Mouse (Mus musculus) heart, adult 2 months (tissue): ENCODE data around the gene Gm4303. TPM values are rescaled to one million over a fixed set of nuclear protein-coding genes. Genes with fewer than 3 reads are reported as not detected.
"Not testable (repeated sequence)": the region's sequence is repeated elsewhere in the genome, so short reads cannot be mapped to it uniquely, and the experiment has no call there.

Source experiments
- DNase-seq, 2 experiments: peaks; one replicate each; pipeline ENCODE4 v3.0.0; 2021
- H3K27ac ChIP-seq: fragments of 200-600 bp; 2 replicates; pipeline ENCODE4 v1.8.1; 2022
- H3K27me3 ChIP-seq: fragments of 200-500 bp; 2 replicates; pipeline ENCODE4 v1.6.1; 2012; ENCODE audit warnings: mild to moderate bottlenecking, low read length, inconsistent platforms, mixed read lengths; ENCODE audit not compliant: control insufficient read depth, insufficient read depth
- H3K36me3 ChIP-seq: fragments of 200-500 bp; 2 replicates; pipeline ENCODE4 v1.6.1; 2012; ENCODE audit warnings: low read length, inconsistent platforms; ENCODE audit not compliant: control insufficient read depth, insufficient read depth
- H3K4me1 ChIP-seq: fragments of 200-500 bp; 2 replicates; pipeline ENCODE4 v1.6.1; 2011; ENCODE audit warnings: low read length; ENCODE audit not compliant: control insufficient read depth, insufficient read depth
- H3K4me3 ChIP-seq: fragments of 200-600 bp; 2 replicates; pipeline ENCODE4 v1.8.1; 2022
- H3K79me2 ChIP-seq: fragments of 200-500 bp; replicated peaks from 2 replicates; pipeline ENCODE4 v1.6.1; 2012; ENCODE audit warnings: mild to moderate bottlenecking, inconsistent platforms, low read length, moderate library complexity, mixed read lengths; ENCODE audit not compliant: control insufficient read depth, insufficient read depth
- H3K9ac ChIP-seq: fragments of 200-500 bp; 2 replicates; pipeline ENCODE4 v1.6.1; 2012; ENCODE audit warnings: low read depth, mild to moderate bottlenecking, control low read depth, inconsistent platforms, low read length, mixed read lengths
- CTCF ChIP-seq: fragments of 200-600 bp; IDR thresholded peaks from 2 replicates; pipeline ENCODE4 v1.8.1; 2022; ENCODE audit warnings: antibody characterized with exemption, mild to moderate bottlenecking, moderate library complexity
- EP300 ChIP-seq: fragments of 200-500 bp; IDR thresholded peaks from 2 replicates; pipeline ENCODE4 v1.6.1; 2011; ENCODE audit warnings: low read depth, low read length, control low read depth; ENCODE audit not compliant: insufficient read depth
- POLR2A ChIP-seq: fragments of 200-500 bp; IDR thresholded peaks from 2 replicates; pipeline ENCODE4 v1.6.1; 2011; ENCODE audit warnings: mild to moderate bottlenecking, low read depth, low read length, control low read depth; ENCODE audit not compliant: insufficient read depth
- WGBS: fragments of 180-500 bp; shearing (Covaris S2); methylation state at CpG from one replicate; pipeline ENCODE4 v1.1.7; 2018; 5-methylcytosine and 5-hydroxymethylcytosine counted together
- intact Hi-C: fragments of 180-260 bp; cut with DNase I; formaldehyde crosslinking; loops from one replicate; pipeline ENCODE4 v1.15.1; 2025
- long read RNA-seq: library from polyadenylated mRNA; stranded (forward); transcript quantifications from one replicate; pipeline ENCODE4 v2.0.0, GENCODE M21; 2021
- polyA plus RNA-seq: library from polyadenylated mRNA; depleted of rRNA; stranded (reverse); fragments of >200 nt; gene quantifications from 2 replicates; pipeline ENCODE4 v1.2.3, GENCODE M21; 2012; rRNA removed
- total RNA-seq, 2 experiments: library from RNA; stranded (reverse); gene quantifications; 2 replicates each; pipeline ENCODE4 v1.2.3; 2021

Gene Gm4303
- total RNA-seq = not detected
- not detected in 2 replicates for polyA plus RNA-seq
- long read RNA-seq = 0 reads

DNA sequence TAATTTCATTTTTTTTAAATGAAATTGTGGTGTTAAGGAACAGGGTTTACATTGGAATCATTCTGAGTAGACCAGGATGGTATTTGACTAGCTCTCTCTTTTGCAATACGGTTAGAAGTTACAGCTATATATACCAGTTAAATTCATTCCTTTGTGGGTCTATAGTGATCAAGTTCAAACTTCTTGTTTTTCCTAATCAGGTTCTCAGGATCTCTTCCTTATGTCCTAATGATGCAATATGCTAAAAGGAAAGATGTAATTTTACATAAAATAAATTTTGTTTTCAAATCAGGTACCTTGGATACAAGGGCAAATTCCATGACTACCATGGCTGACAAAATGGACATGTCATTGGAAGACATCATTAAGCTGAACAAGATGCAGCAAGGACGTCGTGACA, at the start of gene Gm4303:
Gm4303 (plus strand) TSS at position 301 of the 400 bp plus-strand sequence.
- H3K27me3 ChIP-seq, H3K27ac ChIP-seq, H3K4me1 ChIP-seq, DNase-seq, H3K79me2 ChIP-seq, H3K36me3 ChIP-seq, H3K4me3 ChIP-seq, H3K9ac ChIP-seq, intact Hi-C loops: not testable (repeated sequence)
- WGBS = no CpG with 5 or more reads among the region's 3 CpGs

DNA sequence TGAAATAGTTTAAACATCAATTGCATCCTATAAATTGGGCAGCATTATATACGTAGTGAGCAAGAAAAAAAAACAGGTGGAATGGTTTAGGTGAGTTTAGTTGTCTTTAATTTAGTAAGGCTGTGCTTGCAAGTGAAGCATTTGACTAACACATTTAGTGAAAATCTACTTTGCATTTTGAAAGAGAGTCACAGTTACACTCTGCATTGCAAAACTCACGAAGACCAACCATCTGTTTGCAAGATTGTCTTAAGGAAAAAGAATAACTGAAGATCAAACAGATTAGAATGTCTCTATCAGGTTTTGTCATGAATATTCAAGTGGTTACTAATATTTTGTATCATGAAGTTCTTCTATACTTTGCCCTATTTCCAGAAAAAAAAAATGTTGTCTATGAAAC, 49.7 kb upstream of the Gm4303 start:
- Histone ChIP-seq H3K27ac (no peak overlapping the region), H3K4me3 (no peak overlapping the region), H3K9ac (no peak overlapping the region), H3K36me3 (no peaks in the 10 kb centered on the region), H3K27me3 (no peaks in the 10 kb centered on the region), H3K4me1 (no peaks in the 10 kb centered on the region), H3K79me2 (no peaks in the 10 kb centered on the region)
- WGBS = 80% methylated on average over 2 of the region's 2 CpGs
- intact Hi-C loops = no loop called here
- no peak for DNase-seq
- TF ChIP-seq EP300 (no peak), POLR2A (no peak), CTCF (no peak)

DNA sequence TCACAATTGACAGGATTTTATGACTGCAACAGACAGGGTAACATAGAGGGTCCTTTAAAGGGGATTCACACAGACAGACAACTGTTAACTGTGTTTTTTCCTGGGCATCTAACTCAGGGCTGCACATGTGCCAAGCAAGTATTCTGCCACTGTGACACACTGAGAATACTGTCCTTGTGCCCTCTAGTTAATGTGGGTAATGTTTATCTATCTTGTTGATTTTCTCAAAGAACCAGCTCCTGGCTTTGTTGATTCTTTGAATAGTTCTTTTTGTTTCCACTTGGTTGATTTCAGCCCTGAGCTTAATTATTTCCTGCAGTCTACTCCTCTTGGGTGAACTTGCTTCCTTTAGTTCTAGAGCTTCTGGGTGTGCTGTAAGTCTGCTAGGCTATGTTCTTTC, 45.7 kb upstream of the Gm4303 start:
- intact Hi-C loops = not testable (repeated sequence)

GRCm38 (mm10) chr10:100335376-100335775, 10.4 kb upstream of the Gm4303 start, which contains the start of gene Gm4301:
Gene Gm4301, plus strand, starts transcription at chr10:100335676.
- H3K79me2 ChIP-seq, H3K4me3 ChIP-seq, H3K4me1 ChIP-seq, DNase-seq, H3K36me3 ChIP-seq, H3K27ac ChIP-seq, H3K9ac ChIP-seq, H3K27me3 ChIP-seq, intact Hi-C loops: not testable (repeated sequence)
- WGBS = no CpG with 5 or more reads among the region's 2 CpGs

More for the DNA sequence above, 45.7 kb upstream of the Gm4303 start:
- not testable (repeated sequence) for H3K79me2 ChIP-seq, H3K4me3 ChIP-seq, H3K36me3 ChIP-seq, H3K4me1 ChIP-seq, H3K27ac ChIP-seq, H3K27me3 ChIP-seq, H3K9ac ChIP-seq, DNase-seq

DNA sequence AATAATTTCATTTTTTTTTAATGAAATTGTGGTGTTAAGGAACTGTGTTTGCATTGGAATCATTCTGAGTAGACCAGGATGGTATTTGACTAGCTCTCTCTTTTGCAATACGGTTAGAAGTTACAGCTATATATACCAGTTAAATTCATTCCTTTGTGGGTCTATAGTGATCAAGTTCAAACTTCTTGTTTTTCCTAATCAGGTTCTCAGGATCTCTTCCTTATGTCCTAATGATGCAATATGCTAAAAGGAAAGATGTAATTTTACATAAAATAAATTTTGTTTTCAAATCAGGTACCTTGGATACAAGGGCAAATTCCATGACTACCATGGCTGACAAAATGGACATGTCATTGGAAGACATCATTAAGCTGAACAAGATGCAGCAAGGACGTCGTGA, 5.2 kb upstream of the Gm4303 start, which contains the start of gene Gm4302:
Gm4302 (plus strand) TSS at position 301 of the 400 bp plus-strand sequence.
- no CpG with 5 or more reads among the region's 3 CpGs for WGBS
- DNase-seq = not testable (repeated sequence)

GRCm38 (mm10) chr10:100350793-100351192, 5.0 kb downstream of the Gm4303 start, which contains the start of gene Gm4305:
Gene Gm4305, plus strand, starts transcription at chr10:100351093.
- H3K36me3 ChIP-seq, H3K27me3 ChIP-seq, H3K9ac ChIP-seq, intact Hi-C loops, H3K4me1 ChIP-seq, DNase-seq, H3K27ac ChIP-seq, H3K4me3 ChIP-seq, H3K79me2 ChIP-seq: not testable (repeated sequence)
- no CpG with 5 or more reads among the region's 3 CpGs for WGBS

More for the DNA sequence above, 5.2 kb upstream of the Gm4303 start, which contains the start of gene Gm4302:
- H3K27ac ChIP-seq, H3K4me3 ChIP-seq, H3K36me3 ChIP-seq, intact Hi-C loops, H3K4me1 ChIP-seq, H3K27me3 ChIP-seq, H3K79me2 ChIP-seq, H3K9ac ChIP-seq: not testable (repeated sequence)

DNA sequence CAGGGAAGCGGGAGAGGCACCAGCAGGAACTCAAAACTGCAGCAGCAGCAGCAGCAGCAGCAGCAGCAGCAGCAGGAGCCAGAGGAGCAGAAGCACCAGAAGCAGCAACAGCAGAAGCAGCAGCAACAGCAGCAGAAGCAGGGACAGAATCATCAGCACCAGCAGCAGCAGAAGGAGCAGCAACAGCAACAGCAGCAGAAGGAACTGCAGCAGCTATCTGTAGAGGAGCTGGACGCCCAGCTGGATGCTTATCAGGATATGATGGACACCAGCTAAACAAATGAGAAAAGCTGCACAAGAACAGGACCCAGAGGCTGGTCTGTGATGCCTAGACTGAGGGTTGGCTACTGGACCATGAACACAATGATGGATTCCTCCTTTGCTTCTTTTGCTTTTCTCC, 11.1 kb downstream of the Gm4303 start:
- H3K27me3 ChIP-seq, H3K9ac ChIP-seq, H3K4me1 ChIP-seq, intact Hi-C loops, H3K79me2 ChIP-seq, H3K4me3 ChIP-seq, H3K27ac ChIP-seq, H3K36me3 ChIP-seq: not testable (repeated sequence)
- 44% methylated on average over 2 of the region's 2 CpGs for WGBS
- DNase-seq = peak; percentile 12 to 33

- no CpG with 5 or more reads among the region's 3 CpGs for WGBS
- DNase-seq, H3K27me3 ChIP-seq, H3K27ac ChIP-seq, H3K36me3 ChIP-seq, intact Hi-C loops, H3K9ac ChIP-seq, H3K79me2 ChIP-seq, H3K4me1 ChIP-seq, H3K4me3 ChIP-seq: not testable (repeated sequence)
These were observed 15.3 kb downstream of the Gm4303 start, which contains the start of gene Gm4307 for GRCm38 (mm10) chr10:100361038-100361437. Gene Gm4307, plus strand, starts transcription at chr10:100361338.

DNA sequence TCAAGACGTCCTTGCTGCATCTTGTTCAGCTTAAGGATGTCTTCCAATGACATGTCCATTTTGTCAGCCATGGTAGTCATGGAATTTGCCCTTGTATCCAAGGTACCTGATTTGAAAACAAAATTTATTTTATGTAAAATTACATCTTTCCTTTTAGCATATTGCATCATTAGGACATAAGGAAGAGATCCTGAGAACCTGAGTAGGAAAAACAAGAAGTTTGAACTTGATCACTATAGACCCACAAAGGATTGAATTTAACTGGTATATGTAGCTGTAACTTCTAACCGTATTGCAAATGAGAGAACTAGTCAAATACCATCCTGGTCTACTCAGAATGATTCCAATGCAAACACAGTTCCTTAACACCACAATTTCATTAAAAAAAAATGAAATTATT, 36.7 kb downstream of the Gm4303 start, which contains the start of gene Gm4312:
Gm4312 (minus strand) TSS at position 101 of the 400 bp plus-strand sequence.
- H3K79me2 ChIP-seq, H3K4me3 ChIP-seq, H3K27me3 ChIP-seq, H3K27ac ChIP-seq, DNase-seq, H3K4me1 ChIP-seq, H3K9ac ChIP-seq, intact Hi-C loops, H3K36me3 ChIP-seq: not testable (repeated sequence)
- no CpG with 5 or more reads among the region's 2 CpGs for WGBS
